Mouse (Mus musculus) neural tube, embryonic 15.5 days (tissue): ENCODE measurements around the gene Tpmt. TPM values are rescaled to one million over a fixed set of nuclear protein-coding genes. Genes with fewer than 3 reads are reported as not detected.

ENCODE experiments used
- ATAC-seq: fragments of 200-750 bp; cut with Nextera tagmentation; 2 replicates; pipeline ENCODE4 v1.8.0; 2017; ENCODE audit warnings: mild to moderate bottlenecking, moderate TSS enrichment, moderate library complexity; ENCODE audit not compliant: low FRiP score
- H3K27ac ChIP-seq: fragments of 300-500 bp; sonication (generic); replicated peaks from 2 replicates; pipeline ENCODE4 v1.5.1; 2015; ENCODE audit warnings: mild to moderate bottlenecking, inconsistent platforms
- H3K27me3 ChIP-seq: fragments of 300-500 bp; sonication (generic); replicated peaks from 2 replicates; pipeline ENCODE4 v1.6.1; 2015; ENCODE audit warnings: inconsistent platforms
- H3K36me3 ChIP-seq: fragments of 300-500 bp; sonication (generic); 2 replicates; pipeline ENCODE4 v1.6.1; 2015; ENCODE audit warnings: inconsistent platforms
- H3K4me1 ChIP-seq: fragments of 300-500 bp; sonication (generic); 2 replicates; pipeline ENCODE4 v1.6.1; 2015; ENCODE audit warnings: inconsistent platforms
- H3K4me2 ChIP-seq: fragments of 300-500 bp; sonication (generic); 2 replicates; pipeline ENCODE4 v1.6.1; 2015; ENCODE audit warnings: inconsistent platforms, mild to moderate bottlenecking, moderate library complexity
- H3K4me3 ChIP-seq: fragments of 300-500 bp; sonication (generic); replicated peaks from 2 replicates; pipeline ENCODE4 v1.5.1; 2015; ENCODE audit warnings: mild to moderate bottlenecking, inconsistent platforms
- H3K9ac ChIP-seq: fragments of 300-500 bp; sonication (generic); replicated peaks from 2 replicates; pipeline ENCODE4 v1.6.1; 2015; ENCODE audit warnings: mild to moderate bottlenecking, inconsistent platforms
- H3K9me3 ChIP-seq: fragments of 300-500 bp; sonication (generic); replicated peaks from 2 replicates; pipeline ENCODE4 v1.6.1; 2016; ENCODE audit warnings: inconsistent platforms
- WGBS: fragments of 180-500 bp; shearing (Covaris S2); methylation state at CpG from one replicate; pipeline ENCODE4 v1.1.7; 2015; ENCODE audit warnings: mixed read lengths; 5-methylcytosine and 5-hydroxymethylcytosine counted together
- polyA plus RNA-seq: library from polyadenylated mRNA; unstranded; fragments of >200 nt; fragmentation: Nextera tagmentation; extraction: Ambion mirVana; gene quantifications from 2 replicates; pipeline ENCODE4 v1.2.1, GENCODE M21; 2015

Tpmt gene
- polyA plus RNA-seq, 1 experiment from 2014 or later = 17.8 TPM

- Histone ChIP-seq H3K27me3 (no peaks in the 10 kb centered on the region), H3K4me3 (no peak overlapping the region), H3K9ac (no peak overlapping the region), H3K27ac (no peak overlapping the region), H3K36me3 (peaks cover 72% of the 10 kb centered on the region), H3K4me2 (no peak overlapping the region), H3K4me1 (no peaks in the 10 kb centered on the region), H3K9me3 (no peaks in the 10 kb centered on the region)
- ATAC-seq = no peak
- 95% methylated on average over 10 of the region's 10 CpGs for WGBS
Measured at GRCm38 (mm10) chr13:47066516-47066915, 22.0 kb upstream of the Tpmt start.

DNA sequence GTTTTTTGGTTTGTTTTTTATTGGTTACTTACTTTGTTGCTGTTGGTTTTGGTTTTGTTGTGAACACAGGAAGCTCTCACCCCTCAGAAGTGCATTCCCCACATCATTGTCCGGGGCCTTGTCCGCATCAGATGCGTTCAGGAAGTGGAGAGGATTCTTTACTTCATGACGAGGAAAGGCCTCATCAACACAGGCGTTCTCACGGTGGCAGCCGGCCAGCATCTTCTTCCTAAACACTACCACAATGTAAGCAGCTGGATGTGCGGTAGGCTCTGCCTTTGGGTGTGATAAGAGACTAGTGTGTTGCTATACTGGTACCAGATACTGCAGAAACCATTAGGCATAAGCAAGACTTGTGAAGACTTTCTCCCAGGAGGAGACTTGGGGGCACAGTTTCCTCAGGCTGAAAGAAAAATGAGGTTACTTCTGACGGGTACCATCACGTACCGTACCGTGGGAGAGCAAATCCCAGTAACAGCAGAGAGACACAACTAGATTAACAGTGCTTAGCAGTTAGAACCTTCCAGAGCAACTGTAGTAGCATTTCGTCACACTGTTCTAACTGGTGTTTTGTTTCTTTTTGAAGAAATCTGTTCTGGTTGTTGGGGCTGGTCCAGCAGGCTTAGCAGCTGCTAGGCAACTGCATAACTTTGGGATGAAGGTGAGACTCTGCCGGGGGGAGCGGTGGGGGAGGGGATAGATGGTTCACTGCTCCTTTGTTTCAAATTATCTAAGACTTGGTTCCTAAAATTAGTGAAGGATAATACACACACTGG lies 19.6 kb upstream of the Tpmt start:
- Histone ChIP-seq H3K9ac (no peak overlapping the region), H3K27me3 (no peaks in the 10 kb centered on the region), H3K36me3 (peaks cover 81% of the 10 kb centered on the region), H3K4me1 (no peaks in the 10 kb centered on the region), H3K27ac (no peak overlapping the region), H3K4me3 (no peak overlapping the region), H3K9me3 (no peaks in the 10 kb centered on the region), H3K4me2 (no peak overlapping the region)
- ATAC-seq = no peak
- WGBS = 82% methylated on average over 15 of the region's 15 CpGs

GRCm38 (mm10) chr13:47062756-47063155 lies 18.2 kb upstream of the Tpmt start:
- H3K4me1 ChIP-seq = no peaks in the 10 kb centered on the region
- no peak overlapping the region for H3K9ac ChIP-seq
- ATAC-seq = no peak
- H3K4me2 ChIP-seq = no peak overlapping the region
- H3K27me3 ChIP-seq = no peaks in the 10 kb centered on the region
- H3K27ac ChIP-seq = no peak overlapping the region
- no peak overlapping the region for H3K4me3 ChIP-seq
- no peaks in the 10 kb centered on the region for H3K9me3 ChIP-seq
- peaks cover 82% of the 10 kb centered on the region for H3K36me3 ChIP-seq
- 97% methylated on average over 17 of the region's 17 CpGs for WGBS

DNA sequence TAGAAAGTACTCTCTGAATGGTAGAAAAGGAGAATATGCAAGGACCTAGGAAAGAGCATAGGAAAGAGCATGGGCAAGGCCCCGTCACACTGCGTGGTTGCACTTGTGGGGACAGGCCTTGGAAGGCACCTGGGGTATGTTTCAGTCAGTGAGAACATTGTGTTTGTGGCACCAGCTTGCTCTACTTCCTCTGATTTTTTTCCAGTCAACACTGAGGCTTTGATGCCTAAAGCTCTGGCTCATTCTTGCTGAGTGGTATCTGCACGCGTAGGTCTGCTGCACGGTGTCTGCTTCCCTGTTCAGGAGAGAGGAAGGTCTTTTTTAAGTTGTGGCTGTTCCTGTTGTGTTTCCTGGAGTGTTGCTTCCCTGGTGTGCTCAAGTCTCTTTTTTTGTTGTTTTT lies 12.2 kb upstream of the Tpmt start:
- Histone ChIP-seq H3K36me3 (peaks cover 75% of the 10 kb centered on the region), H3K4me3 (no peak overlapping the region)
- 86% methylated on average over 5 of the region's 5 CpGs for WGBS

GRCm38 (mm10) chr13:47056126-47056525 lies 11.6 kb upstream of the Tpmt start:
- H3K4me3 ChIP-seq = no peak overlapping the region
- no peaks in the 10 kb centered on the region for H3K4me1 ChIP-seq
- H3K27ac ChIP-seq = no peak overlapping the region
- ATAC-seq = no peak
- no peaks in the 10 kb centered on the region for H3K9me3 ChIP-seq
- H3K9ac ChIP-seq = no peak overlapping the region
- 86% methylated on average over 11 of the region's 11 CpGs for WGBS
- H3K36me3 ChIP-seq = peaks cover 71% of the 10 kb centered on the region
- no peak overlapping the region for H3K4me2 ChIP-seq
- H3K27me3 ChIP-seq = no peaks in the 10 kb centered on the region

More for the DNA sequence above, 12.2 kb upstream of the Tpmt start:
- ATAC-seq = no peak
- Histone ChIP-seq H3K27me3 (no peaks in the 10 kb centered on the region), H3K9ac (no peak overlapping the region), H3K4me1 (no peaks in the 10 kb centered on the region), H3K9me3 (no peaks in the 10 kb centered on the region), H3K4me2 (no peak overlapping the region), H3K27ac (no peak overlapping the region)

GRCm38 (mm10) chr13:47053971-47054370 lies 9.4 kb upstream of the Tpmt start:
- Histone ChIP-seq H3K9ac (no peak overlapping the region), H3K27ac (no peak overlapping the region), H3K4me3 (no peak overlapping the region), H3K27me3 (no peaks in the 10 kb centered on the region), H3K9me3 (no peaks in the 10 kb centered on the region), H3K36me3 (peaks cover 73% of the 10 kb centered on the region), H3K4me1 (no peaks in the 10 kb centered on the region), H3K4me2 (no peak overlapping the region)
- WGBS = 41% methylated on average over 10 of the region's 10 CpGs
- ATAC-seq = no peak

- Histone ChIP-seq H3K4me3 (no peak overlapping the region), H3K4me2 (no peak overlapping the region), H3K36me3 (peaks cover 48% of the 10 kb centered on the region), H3K9ac (no peak overlapping the region), H3K27me3 (no peaks in the 10 kb centered on the region), H3K27ac (no peak overlapping the region), H3K4me1 (no peaks in the 10 kb centered on the region), H3K9me3 (no peaks in the 10 kb centered on the region)
- ATAC-seq = no peak
- 85% methylated on average over 4 of the region's 4 CpGs for WGBS
Measured at GRCm38 (mm10) chr13:47050009-47050408, 5.5 kb upstream of the Tpmt start.

DNA sequence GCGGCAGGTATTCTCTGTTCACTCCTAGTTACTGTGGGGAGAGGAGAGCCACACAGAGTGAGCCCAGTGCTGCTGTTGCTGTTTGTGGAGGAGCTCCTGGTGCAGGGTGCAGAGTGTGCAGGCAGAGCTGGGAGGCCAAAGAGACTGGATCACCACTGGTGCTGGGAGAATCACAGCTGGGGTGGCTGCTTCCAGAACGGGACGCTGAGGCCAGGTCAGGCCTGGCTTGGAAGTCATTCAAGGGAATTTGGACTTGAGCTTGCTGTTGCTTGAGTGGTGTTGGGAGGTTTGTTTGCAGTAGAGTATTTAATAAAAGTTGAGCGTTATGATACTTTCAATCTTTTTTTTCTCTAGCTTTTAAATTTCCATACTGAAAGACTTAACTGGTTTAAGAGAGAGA lies 3.5 kb upstream of the Tpmt start:
- H3K27me3 ChIP-seq = no peaks in the 10 kb centered on the region
- no peak overlapping the region for H3K9ac ChIP-seq
- H3K4me3 ChIP-seq = no peak overlapping the region
- H3K4me2 ChIP-seq = no peak overlapping the region
- WGBS = 88% methylated on average over 4 of the region's 4 CpGs
- peaks cover 37% of the 10 kb centered on the region for H3K36me3 ChIP-seq
- no peak for ATAC-seq
- H3K9me3 ChIP-seq = no peaks in the 10 kb centered on the region
- peaks cover 10% of the 10 kb centered on the region for H3K4me1 ChIP-seq
- H3K27ac ChIP-seq = no peak overlapping the region

GRCm38 (mm10) chr13:47043833-47044616 lies 512 bp downstream of the Tpmt start:
- H3K9ac ChIP-seq = peak overlapping the region; percentile 91
- H3K27me3 ChIP-seq = no peaks in the 10 kb centered on the region
- peaks cover 21% of the 10 kb centered on the region for H3K4me1 ChIP-seq
- H3K36me3 ChIP-seq = peaks cover 9% of the 10 kb centered on the region
- H3K9me3 ChIP-seq = no peaks in the 10 kb centered on the region
- WGBS = under 1% methylated on average over 45 of the region's 45 CpGs
- peak overlapping the region; percentile 99 for H3K4me2 ChIP-seq
- peak; percentile 50 for ATAC-seq
- H3K27ac ChIP-seq = peak overlapping the region; percentile 85
- peak overlapping the region; percentile 96 for H3K4me3 ChIP-seq

DNA sequence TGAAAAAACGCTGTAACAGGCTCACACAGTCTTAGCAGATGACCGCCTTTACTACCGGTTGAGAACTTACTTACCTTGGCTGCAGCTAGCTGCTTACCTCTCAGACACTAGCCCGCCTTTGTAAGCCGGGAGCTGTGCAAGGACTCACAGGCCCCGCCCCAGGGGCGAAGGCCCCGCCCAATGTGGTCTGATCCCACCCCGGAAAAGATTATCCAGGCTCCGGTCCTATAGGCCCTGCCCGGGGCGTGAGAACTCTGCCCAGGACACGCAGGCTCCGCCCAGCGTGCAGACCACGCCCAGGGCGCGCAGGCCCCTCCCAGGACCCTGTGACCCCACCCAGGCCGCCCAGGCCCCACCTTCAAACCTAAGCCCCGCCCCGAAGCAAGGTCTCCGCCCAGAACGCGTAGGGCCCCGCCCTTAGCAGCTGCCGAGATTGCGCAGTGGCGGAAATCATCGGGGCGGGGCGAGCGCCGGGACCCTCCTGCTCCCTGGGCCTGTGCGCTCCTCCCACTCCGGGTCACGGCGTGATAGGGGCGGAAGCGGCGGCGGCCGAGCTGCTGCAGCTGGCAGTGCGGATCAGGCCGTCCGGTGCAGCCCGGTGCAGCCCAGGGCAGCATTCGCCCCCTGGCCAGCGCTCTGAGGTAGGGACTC lies 1.4 kb downstream of the Tpmt start, which contains the start of gene Kdm1b:
Gene Kdm1b, plus strand, starts transcription at position 470 of the 651 bp plus-strand sequence.
- WGBS = under 1% methylated on average over 48 of the region's 48 CpGs
- H3K27ac ChIP-seq = peak within 1 kb of the TSS; percentile 85
- ATAC-seq = peak; percentile 95
- H3K4me1 ChIP-seq = peaks cover 21% of the 10 kb centered on the region
- peak within 1 kb of the TSS; percentile 96 for H3K4me3 ChIP-seq
- H3K9ac ChIP-seq = peak within 1 kb of the TSS; percentile 91
- peaks cover 3% of the 10 kb centered on the region; the same call in 1 of the 2 replicates for H3K36me3 ChIP-seq
- no peaks in the 10 kb centered on the region for H3K9me3 ChIP-seq
- H3K4me2 ChIP-seq = peak within 1 kb of the TSS; percentile 99
- no peaks in the 10 kb centered on the region for H3K27me3 ChIP-seq

DNA sequence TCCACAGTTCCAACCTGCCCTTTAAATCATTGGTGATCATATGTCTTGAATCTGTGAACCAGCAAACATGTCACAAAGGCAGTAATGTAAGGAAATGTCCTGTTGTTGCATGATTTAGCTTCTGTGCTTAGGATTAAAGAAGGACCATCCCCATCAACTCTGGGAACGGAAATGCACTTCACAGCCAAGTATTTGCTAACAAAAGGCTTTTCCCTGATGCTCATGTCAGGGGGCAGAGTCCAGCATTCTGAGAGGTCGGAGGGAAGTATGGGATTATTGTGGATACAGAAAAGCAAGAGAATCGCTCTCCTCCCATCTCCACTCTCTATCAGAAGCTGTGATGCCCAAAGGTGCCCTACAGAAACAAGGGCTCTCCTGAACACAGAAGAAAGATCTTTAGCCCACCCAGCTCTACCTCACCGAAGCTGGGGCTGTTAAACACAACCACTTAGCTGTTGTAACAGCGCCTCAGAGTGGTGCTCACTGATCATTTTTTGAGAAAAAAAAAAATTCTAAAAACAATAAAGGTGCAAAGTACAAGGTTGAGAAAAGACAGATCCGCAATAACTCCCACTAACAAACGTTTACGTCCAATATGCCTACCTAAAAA lies 2.4 kb downstream of the Tpmt start:
- Histone ChIP-seq H3K27me3 (no peaks in the 10 kb centered on the region), H3K36me3 (no peaks in the 10 kb centered on the region), H3K4me1 (peaks cover 21% of the 10 kb centered on the region), H3K4me3 (peak overlapping the region; percentile 96), H3K4me2 (peak overlapping the region; percentile 99), H3K9ac (no peak overlapping the region), H3K27ac (no peak overlapping the region), H3K9me3 (no peaks in the 10 kb centered on the region)
- WGBS = 53% methylated on average over 8 of the region's 8 CpGs
- no peak for ATAC-seq
